Mouse (Mus musculus): ENCODE data around the gene Tmem30b. TPM values are rescaled to one million over a fixed set of nuclear protein-coding genes. Genes with fewer than 3 reads are reported as not detected.
A peak's percentile ranks its signal among the peaks of the same experiment; 100 is the strongest.

The Tmem30b gene
- polyA plus RNA-seq (2012; rRNA removed), result 15.5 and 18.4 TPM in 2 replicates

GRCm38 (mm10) chr12:73546086-73546711 is at the start of gene Tmem30b:
TSS of gene Tmem30b (minus strand) at chr12:73546392.
- H3K4me3 ChIP-seq (replicated peaks; ENCODE audit: extremely low read depth, low read depth, low read length), result peak within 1 kb of the TSS; percentile 53
- peaks cover 3% of the 10 kb centered on the region; the same call in 1 of the 2 replicates for H3K4me1 ChIP-seq (ENCODE audit: control insufficient read depth, insufficient read depth, low read length)
- TF ChIP-seq CTCF (IDR thresholded peaks at IDR 0.05; ENCODE audit: insufficient read depth, low read length) (no peak), POLR2A (IDR thresholded peaks at IDR 0.05; ENCODE audit: borderline replicate concordance, extremely low read depth, low read depth, low read length) (no peak; the same call in 1 of the 2 replicates)
- 3% methylated on average over 55 of the region's 61 CpGs for WGBS
- DNase-seq, result peak; percentile 64

GRCm38 (mm10) chr12:73595226-73595625 is 49.0 kb upstream of the Tmem30b start:
- DNase-seq, result no peak
- 41% methylated on average over 8 of the region's 8 CpGs for WGBS
- Histone ChIP-seq H3K4me1 (ENCODE audit: control insufficient read depth, insufficient read depth, low read length) (peaks cover 22% of the 10 kb centered on the region), H3K4me3 (replicated peaks; ENCODE audit: extremely low read depth, low read depth, low read length) (no peak overlapping the region)
- TF ChIP-seq POLR2A (IDR thresholded peaks at IDR 0.05; ENCODE audit: borderline replicate concordance, extremely low read depth, low read depth, low read length) (no peak), CTCF (IDR thresholded peaks at IDR 0.05; ENCODE audit: insufficient read depth, low read length) (no peak)

- Histone ChIP-seq H3K4me1 (ENCODE audit: control insufficient read depth, insufficient read depth, low read length) (peaks cover 22% of the 10 kb centered on the region), H3K4me3 (replicated peaks; ENCODE audit: extremely low read depth, low read depth, low read length) (no peak overlapping the region)
- whole genome bisulfite sequencing, result 60% methylated on average over 9 of the region's 9 CpGs
- no peak for TF ChIP-seq POLR2A (IDR thresholded peaks at IDR 0.05; ENCODE audit: borderline replicate concordance, extremely low read depth, low read depth, low read length)
- no peak for TF ChIP-seq CTCF (IDR thresholded peaks at IDR 0.05; ENCODE audit: insufficient read depth, low read length)
- DNase-seq, result no peak
Observed at GRCm38 (mm10) chr12:73594177-73594745, 48.1 kb upstream of the Tmem30b start.

- no peak overlapping the region for H3K4me3 ChIP-seq (replicated peaks; ENCODE audit: extremely low read depth, low read depth, low read length)
- 60% methylated on average over 12 of the region's 12 CpGs for WGBS
- H3K4me1 ChIP-seq (ENCODE audit: control insufficient read depth, insufficient read depth, low read length), result peaks cover 22% of the 10 kb centered on the region
- no peak for TF ChIP-seq CTCF (IDR thresholded peaks at IDR 0.05; ENCODE audit: insufficient read depth, low read length)
- no peak for TF ChIP-seq POLR2A (IDR thresholded peaks at IDR 0.05; ENCODE audit: borderline replicate concordance, extremely low read depth, low read depth, low read length)
- DNase-seq, result no peak
Observed at GRCm38 (mm10) chr12:73593021-73593798, 47.0 kb upstream of the Tmem30b start.

- 43% methylated on average over 10 of the region's 11 CpGs for WGBS
- H3K4me3 ChIP-seq (replicated peaks; ENCODE audit: extremely low read depth, low read depth, low read length), result no peak overlapping the region
Observed at GRCm38 (mm10) chr12:73591625-73592024, 45.4 kb upstream of the Tmem30b start.

GRCm38 (mm10) chr12:73590627-73591276 is 44.6 kb upstream of the Tmem30b start:
- Histone ChIP-seq H3K4me1 (ENCODE audit: control insufficient read depth, insufficient read depth, low read length) (peaks cover 18% of the 10 kb centered on the region), H3K4me3 (replicated peaks; ENCODE audit: extremely low read depth, low read depth, low read length) (no peak overlapping the region)
- 54% methylated on average over 15 of the region's 15 CpGs for WGBS
- no peak for TF ChIP-seq CTCF (IDR thresholded peaks at IDR 0.05; ENCODE audit: insufficient read depth, low read length)
- TF ChIP-seq POLR2A (IDR thresholded peaks at IDR 0.05; ENCODE audit: borderline replicate concordance, extremely low read depth, low read depth, low read length), result peak; percentile 49; the same call in 1 of the 2 replicates
- no peak for DNase-seq

More at GRCm38 (mm10) chr12:73591625-73592024, 45.4 kb upstream of the Tmem30b start:
- peaks cover 18% of the 10 kb centered on the region for H3K4me1 ChIP-seq (ENCODE audit: control insufficient read depth, insufficient read depth, low read length)
- DNase-seq, result no peak
- TF ChIP-seq POLR2A (IDR thresholded peaks at IDR 0.05; ENCODE audit: borderline replicate concordance, extremely low read depth, low read depth, low read length) (no peak), CTCF (IDR thresholded peaks at IDR 0.05; ENCODE audit: insufficient read depth, low read length) (no peak)

- peaks cover 12% of the 10 kb centered on the region for H3K4me1 ChIP-seq (ENCODE audit: control insufficient read depth, insufficient read depth, low read length)
- DNase-seq, result no peak
- 46% methylated on average over 3 of the region's 3 CpGs for WGBS
- TF ChIP-seq CTCF (IDR thresholded peaks at IDR 0.05; ENCODE audit: insufficient read depth, low read length), result no peak
- no peak for TF ChIP-seq POLR2A (IDR thresholded peaks at IDR 0.05; ENCODE audit: borderline replicate concordance, extremely low read depth, low read depth, low read length)
- H3K4me3 ChIP-seq (replicated peaks; ENCODE audit: extremely low read depth, low read depth, low read length), result peak overlapping the region; percentile 55
Observed at GRCm38 (mm10) chr12:73587262-73587661, 41.1 kb upstream of the Tmem30b start.

- WGBS, result 3% methylated on average over 7 of the region's 7 CpGs
- H3K4me1 ChIP-seq (ENCODE audit: control insufficient read depth, insufficient read depth, low read length), result peaks cover 8% of the 10 kb centered on the region
- peak overlapping the region; percentile 72 for H3K4me3 ChIP-seq (replicated peaks; ENCODE audit: extremely low read depth, low read depth, low read length)
- no peak for DNase-seq
- TF ChIP-seq POLR2A (IDR thresholded peaks at IDR 0.05; ENCODE audit: borderline replicate concordance, extremely low read depth, low read depth, low read length), result no peak
- no peak for TF ChIP-seq CTCF (IDR thresholded peaks at IDR 0.05; ENCODE audit: insufficient read depth, low read length)
Observed at GRCm38 (mm10) chr12:73585850-73586249, 39.7 kb upstream of the Tmem30b start.

- TF ChIP-seq CTCF (IDR thresholded peaks at IDR 0.05; ENCODE audit: insufficient read depth, low read length), result no peak
- TF ChIP-seq POLR2A (IDR thresholded peaks at IDR 0.05; ENCODE audit: borderline replicate concordance, extremely low read depth, low read depth, low read length), result no peak
- H3K4me1 ChIP-seq (ENCODE audit: control insufficient read depth, insufficient read depth, low read length), result peaks cover 5% of the 10 kb centered on the region
- DNase-seq, result peak; percentile 47
- peak overlapping the region; percentile 72 for H3K4me3 ChIP-seq (replicated peaks; ENCODE audit: extremely low read depth, low read depth, low read length)
- under 1% methylated on average over 33 of the region's 33 CpGs for WGBS
Observed at GRCm38 (mm10) chr12:73585241-73585801, 39.1 kb upstream of the Tmem30b start.
